Mouse (Mus musculus) hindbrain, embryonic 13.5 days (tissue): ENCODE results near the gene Col4a4. TPM values are rescaled to one million over a fixed set of nuclear protein-coding genes. Genes with fewer than 3 reads are reported as not detected.

Source experiments
- ATAC-seq: fragments of 200-750 bp; cut with Nextera tagmentation; 2 replicates; pipeline ENCODE4 v1.8.0; 2017; ENCODE audit warnings: moderate TSS enrichment; ENCODE audit not compliant: low FRiP score
- H3K27ac ChIP-seq: fragments of 300-500 bp; sonication (generic); 2 replicates; pipeline ENCODE4 v1.5.1; 2015; ENCODE audit warnings: inconsistent platforms, mild to moderate bottlenecking, moderate library complexity
- H3K27me3 ChIP-seq: fragments of 300-500 bp; sonication (generic); 2 replicates; pipeline ENCODE4 v1.6.1; 2015; ENCODE audit warnings: mild to moderate bottlenecking, inconsistent platforms
- H3K36me3 ChIP-seq: fragments of 300-500 bp; sonication (generic); 2 replicates; pipeline ENCODE4 v1.6.1; 2015; ENCODE audit warnings: mild to moderate bottlenecking, inconsistent platforms
- H3K4me1 ChIP-seq: fragments of 300-500 bp; sonication (generic); replicated peaks from 2 replicates; pipeline ENCODE4 v1.6.1; 2015; ENCODE audit warnings: inconsistent platforms
- H3K4me2 ChIP-seq: fragments of 300-500 bp; sonication (generic); 2 replicates; pipeline ENCODE4 v1.6.1; 2015; ENCODE audit warnings: inconsistent platforms, mild to moderate bottlenecking, moderate library complexity
- H3K4me3 ChIP-seq: fragments of 300-500 bp; sonication (generic); 2 replicates; pipeline ENCODE4 v1.5.1; 2015; ENCODE audit warnings: mild to moderate bottlenecking, inconsistent platforms
- H3K9ac ChIP-seq: fragments of 300-500 bp; sonication (generic); 2 replicates; pipeline ENCODE4 v1.6.1; 2015; ENCODE audit warnings: mild to moderate bottlenecking, inconsistent platforms
- H3K9me3 ChIP-seq: fragments of 300-500 bp; sonication (generic); 2 replicates; pipeline ENCODE4 v1.6.1; 2016; ENCODE audit warnings: inconsistent platforms
- WGBS: fragments of 180-500 bp; shearing (Covaris S2); methylation state at CpG from one replicate; pipeline ENCODE4 v1.1.7; 2015; 5-methylcytosine and 5-hydroxymethylcytosine counted together
- polyA plus RNA-seq: library from polyadenylated mRNA; unstranded; fragments of >200 nt; fragmentation: Nextera tagmentation; extraction: Ambion mirVana; gene quantifications from 2 replicates; pipeline ENCODE4 v1.2.1, GENCODE M21; 2015

The Col4a4 gene
- polyA plus RNA-seq, 1 experiment from 2014 or later: 0.26 TPM

DNA sequence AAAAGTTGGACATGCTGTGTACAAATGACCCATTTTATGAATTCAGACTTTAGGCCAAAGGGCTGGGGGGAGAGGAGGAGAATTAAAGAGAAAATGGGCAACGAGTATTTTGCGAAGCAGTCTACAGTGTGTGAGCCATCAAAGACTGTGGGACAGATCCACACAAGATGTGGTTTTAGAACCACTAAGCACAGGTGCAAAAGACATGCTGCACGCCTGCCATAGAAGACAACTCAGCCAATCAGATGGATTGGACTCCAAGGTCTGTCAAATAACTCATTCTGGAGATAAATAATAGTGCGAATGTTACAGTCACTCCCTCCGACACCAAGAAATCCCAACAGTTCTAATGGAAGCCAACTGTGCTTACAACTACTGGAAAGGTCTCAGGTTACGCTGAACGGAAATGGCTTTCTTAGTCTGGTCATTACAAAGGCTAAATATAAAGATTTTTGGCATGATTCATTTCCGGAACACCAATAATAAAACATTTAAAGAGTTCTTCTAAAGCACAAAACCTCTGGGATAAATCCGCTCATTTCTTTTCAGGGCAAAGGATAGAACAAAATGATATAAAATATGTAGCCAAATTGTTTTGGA lies 25.5 kb upstream of the Col4a4 start:
- Histone ChIP-seq H3K36me3 (no peaks in the 10 kb centered on the region), H3K4me1 (no peaks in the 10 kb centered on the region), H3K27ac (no peak overlapping the region), H3K27me3 (no peaks in the 10 kb centered on the region), H3K4me3 (no peak overlapping the region), H3K9ac (no peak overlapping the region), H3K4me2 (no peak overlapping the region), H3K9me3 (no peaks in the 10 kb centered on the region)
- 87% methylated on average over 9 of the region's 9 CpGs for WGBS
- ATAC-seq: no peak

DNA sequence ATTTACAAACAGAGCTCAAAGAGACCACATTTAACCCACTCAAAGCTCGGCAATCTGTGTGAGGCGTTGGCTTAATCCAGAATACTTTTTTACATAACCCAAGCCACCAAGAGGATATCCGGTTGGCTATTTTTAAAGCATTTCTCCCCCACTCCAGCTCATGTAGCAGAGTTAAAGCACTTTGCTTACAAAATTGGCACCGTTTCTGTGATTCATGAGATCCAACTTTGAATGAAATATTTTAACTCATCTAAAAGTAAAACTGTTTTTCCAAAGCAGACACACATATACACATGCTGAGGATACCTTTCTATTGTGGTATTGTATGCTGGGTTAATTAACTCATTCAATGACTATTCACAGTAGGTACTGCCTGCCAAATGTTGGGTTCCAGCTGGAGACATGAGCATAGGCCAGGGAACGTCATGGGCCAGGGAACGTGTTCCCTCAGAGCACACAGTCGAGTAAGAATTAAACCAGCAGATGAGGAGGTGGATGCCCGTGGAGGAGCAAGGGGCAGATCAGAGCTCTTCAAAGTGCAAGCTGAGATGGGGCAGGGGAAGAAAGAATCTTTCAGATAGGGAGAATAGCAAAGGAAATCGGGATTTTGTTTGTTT lies 22.1 kb upstream of the Col4a4 start:
- no peak overlapping the region for H3K4me2 ChIP-seq
- no peaks in the 10 kb centered on the region for H3K9me3 ChIP-seq
- ATAC-seq: no peak
- WGBS: 79% methylated on average over 9 of the region's 9 CpGs
- H3K4me1 ChIP-seq: no peaks in the 10 kb centered on the region
- no peak overlapping the region for H3K27ac ChIP-seq
- H3K36me3 ChIP-seq: no peaks in the 10 kb centered on the region
- H3K4me3 ChIP-seq: no peak overlapping the region
- H3K27me3 ChIP-seq: no peaks in the 10 kb centered on the region
- no peak overlapping the region for H3K9ac ChIP-seq

GRCm38 (mm10) chr1:82605856-82606255 lies 19.2 kb upstream of the Col4a4 start:
- Histone ChIP-seq H3K4me2 (no peak overlapping the region), H3K4me1 (no peaks in the 10 kb centered on the region), H3K9me3 (no peaks in the 10 kb centered on the region), H3K4me3 (no peak overlapping the region), H3K27ac (no peak overlapping the region), H3K9ac (no peak overlapping the region), H3K27me3 (no peaks in the 10 kb centered on the region), H3K36me3 (no peaks in the 10 kb centered on the region)
- WGBS: 91% methylated on average over 7 of the region's 7 CpGs
- ATAC-seq: no peak

GRCm38 (mm10) chr1:82605347-82605746 lies 18.7 kb upstream of the Col4a4 start:
- no peaks in the 10 kb centered on the region for H3K9me3 ChIP-seq
- H3K36me3 ChIP-seq: no peaks in the 10 kb centered on the region
- H3K27ac ChIP-seq: no peak overlapping the region
- no peaks in the 10 kb centered on the region for H3K27me3 ChIP-seq
- no peak overlapping the region for H3K4me3 ChIP-seq
- no peak overlapping the region for H3K4me2 ChIP-seq
- H3K9ac ChIP-seq: no peak overlapping the region
- ATAC-seq: no peak
- 87% methylated on average over 7 of the region's 7 CpGs for WGBS
- no peaks in the 10 kb centered on the region for H3K4me1 ChIP-seq

DNA sequence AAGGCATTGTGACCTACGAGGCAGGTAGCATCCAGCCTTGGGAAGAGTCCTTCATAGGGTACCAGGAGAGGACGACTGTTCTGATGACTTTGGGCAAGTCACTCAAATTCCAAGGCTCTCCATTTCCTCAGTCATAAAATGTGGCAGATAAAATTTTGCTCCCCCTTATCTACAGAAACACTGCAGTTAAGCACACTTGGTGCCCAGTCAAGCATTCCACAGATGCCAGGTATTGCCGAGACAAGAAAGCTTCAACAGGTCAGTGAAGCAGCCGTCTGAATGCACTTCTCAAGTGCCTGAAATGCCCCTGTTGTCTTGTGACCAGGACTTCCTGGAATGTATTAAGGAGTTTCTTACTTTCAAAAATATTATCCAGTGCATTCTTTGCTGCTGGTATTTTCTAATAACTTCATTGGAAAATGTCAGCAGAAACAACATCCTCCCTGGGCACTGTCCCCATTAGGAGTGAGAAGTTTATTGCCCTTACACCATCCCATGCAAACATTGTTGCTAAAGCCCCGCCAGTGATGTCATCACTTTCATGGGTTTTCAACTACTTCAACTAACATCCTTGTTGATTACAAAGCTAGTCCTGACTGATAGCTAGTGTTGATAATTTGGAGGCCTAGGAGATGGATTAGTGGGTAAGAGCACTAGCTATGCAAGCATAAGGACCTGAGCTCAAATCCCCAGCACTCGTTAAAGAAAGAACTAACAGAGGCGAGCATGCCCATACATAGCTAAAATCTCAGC lies 16.7 kb upstream of the Col4a4 start:
- Histone ChIP-seq H3K36me3 (no peaks in the 10 kb centered on the region), H3K27ac (no peak overlapping the region), H3K27me3 (no peaks in the 10 kb centered on the region), H3K9me3 (no peaks in the 10 kb centered on the region), H3K4me1 (no peaks in the 10 kb centered on the region), H3K9ac (no peak overlapping the region), H3K4me3 (no peak overlapping the region), H3K4me2 (no peak overlapping the region)
- WGBS: 77% methylated on average over 7 of the region's 7 CpGs
- no peak for ATAC-seq

GRCm38 (mm10) chr1:82596864-82597596 lies 10.4 kb upstream of the Col4a4 start:
- no peaks in the 10 kb centered on the region for H3K9me3 ChIP-seq
- no peak overlapping the region for H3K27ac ChIP-seq
- 0 out of 2 replicates have a peak, but pooled peaks cover 2% of the 10 kb centered on the region for H3K4me1 ChIP-seq
- ATAC-seq: no peak
- H3K36me3 ChIP-seq: no peaks in the 10 kb centered on the region
- 54% methylated on average over 6 of the region's 6 CpGs for WGBS
- H3K4me2 ChIP-seq: no peak overlapping the region
- no peaks in the 10 kb centered on the region for H3K27me3 ChIP-seq
- no peak overlapping the region for H3K4me3 ChIP-seq
- H3K9ac ChIP-seq: no peak overlapping the region

GRCm38 (mm10) chr1:82590266-82590665 lies 3.6 kb upstream of the Col4a4 start:
- Histone ChIP-seq H3K27ac (no peak overlapping the region), H3K4me3 (no peak overlapping the region), H3K27me3 (peaks cover 25% of the 10 kb centered on the region), H3K4me1 (peaks cover 12% of the 10 kb centered on the region), H3K4me2 (no peak overlapping the region), H3K36me3 (no peaks in the 10 kb centered on the region), H3K9me3 (no peaks in the 10 kb centered on the region), H3K9ac (no peak overlapping the region)
- ATAC-seq: no peak
- WGBS: 80% methylated on average over 4 of the region's 4 CpGs

DNA sequence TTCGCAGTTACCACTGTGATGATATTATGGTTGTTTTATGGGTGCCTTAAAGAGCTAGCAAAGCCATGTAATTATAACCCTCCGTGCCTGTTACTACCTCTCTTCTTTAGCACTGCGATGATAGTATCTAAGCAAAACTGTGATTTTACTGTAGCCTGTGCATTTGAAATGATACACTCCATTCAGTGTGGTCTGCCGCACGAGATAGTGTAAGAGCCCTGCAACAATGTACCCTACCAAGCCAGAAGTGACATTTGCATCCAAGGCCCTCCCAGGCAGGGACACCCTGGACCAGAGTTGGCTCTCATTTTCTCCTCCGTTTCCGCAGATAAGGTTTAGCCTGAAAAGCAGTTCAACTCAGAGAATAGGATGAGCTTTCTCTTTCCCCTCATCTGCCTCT lies 668 bp downstream of the Col4a4 start:
- peaks cover 29% of the 10 kb centered on the region for H3K27me3 ChIP-seq
- peak overlapping the region; percentile 59; the same call in 1 of the 2 replicates for H3K4me2 ChIP-seq
- H3K4me3 ChIP-seq: no peak overlapping the region
- H3K9ac ChIP-seq: no peak overlapping the region
- 72% methylated on average over 7 of the region's 7 CpGs for WGBS
- H3K9me3 ChIP-seq: no peaks in the 10 kb centered on the region
- no peak for ATAC-seq
- no peaks in the 10 kb centered on the region for H3K36me3 ChIP-seq
- no peak overlapping the region for H3K27ac ChIP-seq
- peaks cover 12% of the 10 kb centered on the region for H3K4me1 ChIP-seq

DNA sequence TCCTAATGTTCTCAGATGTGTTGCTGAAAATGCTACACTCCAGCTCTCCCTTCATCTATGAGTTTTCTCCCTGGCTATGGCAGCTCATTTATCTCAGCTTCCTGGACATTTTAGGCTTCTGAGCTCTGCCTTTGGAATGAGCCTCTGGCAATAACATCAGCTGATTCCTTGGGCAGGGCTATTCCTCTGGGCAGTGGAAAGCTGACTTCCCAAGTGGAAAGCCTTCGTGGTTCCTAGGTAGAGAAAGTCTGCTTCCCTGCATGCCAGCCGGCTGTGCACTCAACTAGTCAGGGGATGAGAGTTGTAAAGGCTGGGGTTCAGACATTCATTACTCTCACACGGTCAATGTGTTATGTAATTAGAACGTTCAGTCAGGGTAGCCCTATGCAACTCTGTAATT lies 8.3 kb downstream of the Col4a4 start:
- no peak overlapping the region for H3K27ac ChIP-seq
- 77% methylated on average over 4 of the region's 4 CpGs for WGBS
- H3K9ac ChIP-seq: no peak overlapping the region
- ATAC-seq: no peak
- no peak overlapping the region for H3K4me3 ChIP-seq
- no peaks in the 10 kb centered on the region for H3K4me1 ChIP-seq
- H3K9me3 ChIP-seq: no peaks in the 10 kb centered on the region
- no peaks in the 10 kb centered on the region for H3K36me3 ChIP-seq
- H3K27me3 ChIP-seq: no peaks in the 10 kb centered on the region
- H3K4me2 ChIP-seq: no peak overlapping the region

GRCm38 (mm10) chr1:82577915-82578314 lies 8.7 kb downstream of the Col4a4 start:
- H3K4me1 ChIP-seq: no peaks in the 10 kb centered on the region
- H3K27ac ChIP-seq: no peak overlapping the region
- H3K27me3 ChIP-seq: no peaks in the 10 kb centered on the region
- H3K36me3 ChIP-seq: no peaks in the 10 kb centered on the region
- H3K4me3 ChIP-seq: no peak overlapping the region
- no peak for ATAC-seq
- H3K9me3 ChIP-seq: no peaks in the 10 kb centered on the region
- no peak overlapping the region for H3K9ac ChIP-seq
- no peak overlapping the region for H3K4me2 ChIP-seq
- 87% methylated on average over 3 of the region's 3 CpGs for WGBS

DNA sequence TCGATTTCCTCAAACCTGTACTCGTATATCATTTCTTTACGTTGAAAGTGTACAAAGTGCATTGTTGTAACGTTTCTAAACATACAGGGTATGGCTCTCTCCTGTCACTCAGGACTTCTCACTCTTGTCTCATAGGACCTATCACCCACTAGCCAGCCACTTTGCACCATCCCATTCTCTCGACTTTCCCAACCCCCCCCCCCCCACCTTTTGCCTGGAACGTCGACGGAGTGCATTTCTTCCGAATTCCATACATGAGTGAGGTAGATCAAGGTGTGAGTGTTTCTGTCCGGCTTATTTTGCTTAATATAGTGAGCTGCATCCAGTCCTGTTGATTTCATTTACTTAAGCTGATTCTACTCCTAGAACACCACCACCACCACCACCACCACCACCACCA lies 9.3 kb downstream of the Col4a4 start:
- H3K27me3 ChIP-seq: no peaks in the 10 kb centered on the region
- H3K9me3 ChIP-seq: no peaks in the 10 kb centered on the region
- WGBS: 93% methylated on average over 10 of the region's 10 CpGs
- no peaks in the 10 kb centered on the region for H3K36me3 ChIP-seq
- no peak overlapping the region for H3K4me2 ChIP-seq
- no peak overlapping the region for H3K4me3 ChIP-seq
- no peak overlapping the region for H3K27ac ChIP-seq
- H3K9ac ChIP-seq: no peak overlapping the region
- no peak for ATAC-seq
- no peaks in the 10 kb centered on the region for H3K4me1 ChIP-seq

GRCm38 (mm10) chr1:82576182-82576581 lies 10.5 kb downstream of the Col4a4 start:
- no peaks in the 10 kb centered on the region for H3K4me1 ChIP-seq
- H3K9ac ChIP-seq: no peak overlapping the region
- no peaks in the 10 kb centered on the region for H3K36me3 ChIP-seq
- H3K27ac ChIP-seq: no peak overlapping the region
- H3K4me2 ChIP-seq: no peak overlapping the region
- no peaks in the 10 kb centered on the region for H3K27me3 ChIP-seq
- H3K9me3 ChIP-seq: no peaks in the 10 kb centered on the region
- no peak overlapping the region for H3K4me3 ChIP-seq
- ATAC-seq: no peak
- WGBS: 76% methylated on average over 2 of the region's 2 CpGs
